ENCODE assay signal across 9 mouse cellular contexts in the genomic region with DNA sequence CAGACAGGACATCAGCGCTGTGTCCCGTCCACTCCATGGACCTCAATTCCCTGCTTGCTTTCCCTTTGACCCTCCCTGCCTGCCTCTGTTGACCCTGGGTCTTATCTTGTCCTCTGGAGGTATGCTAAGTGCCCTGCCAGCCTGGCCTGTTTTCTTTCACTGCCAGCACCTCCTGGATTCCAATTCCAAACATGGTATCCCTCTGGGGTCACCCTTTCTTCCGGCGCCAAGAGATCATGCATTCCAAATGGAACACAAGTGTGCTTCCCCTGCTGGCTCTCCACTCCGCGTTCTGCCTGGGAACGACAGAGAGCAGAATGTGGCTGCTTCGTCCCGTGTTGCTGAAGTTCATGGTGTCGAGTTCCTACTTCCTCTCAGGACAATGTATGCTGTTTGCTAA. TPM values are rescaled to one million over a fixed set of nuclear protein-coding genes. Genes with fewer than 3 reads are reported as not detected.
DNase-seq lines count a peak whose midpoint lies in the region; ATAC-seq lines count a peak whose summit lies in the region.
"Had no signal": no experiment of that assay in that cellular context is flagged by ENCODE, and none has a peak within 500 bp of the region (broad histone marks: within the 10 kb centered on the region; RNA-seq: fewer than 3 reads in every experiment).

A gene (plus strand): TSS at position 277 of the 400 bp plus-strand sequence.

- H3K27me3 ChIP-seq in embryonic facial prominence, embryonic 10.5 days (replicated peaks; ENCODE audit: low read depth, poor library complexity, severe bottlenecking): no peaks in the 10 kb centered on the region
- no peaks in the 10 kb centered on the region for H3K27me3 ChIP-seq in heart, embryonic 13.5 days (replicated peaks)
- H3K27me3 ChIP-seq in liver, embryonic 13.5 days: no peaks in the 10 kb centered on the region

- peak within 1 kb of the TSS; percentile 98 for H3K9ac ChIP-seq in heart, embryonic 13.5 days
- peak within 1 kb of the TSS; percentile 29; the same call in 1 of the 2 replicates for H3K9ac ChIP-seq in liver, embryonic 13.5 days

- ATAC-seq in heart, embryonic 13.5 days (ENCODE audit: extremely low read depth, insufficient number of reproducible peaks, low FRiP score, low TSS enrichment): peak; percentile 78
- ATAC-seq in liver, embryonic 13.5 days (ENCODE audit: low read depth): no peak

- no peak within 1 kb of the TSS for H3K4me3 ChIP-seq in embryonic facial prominence, embryonic 10.5 days
- H3K4me3 ChIP-seq in heart, embryonic 13.5 days: peak within 1 kb of the TSS; percentile 70
- no peak within 1 kb of the TSS for H3K4me3 ChIP-seq in liver, embryonic 13.5 days (replicated peaks)

- peaks cover 25% of the 10 kb centered on the region for H3K4me1 ChIP-seq in embryonic facial prominence, embryonic 10.5 days
- peaks cover 52% of the 10 kb centered on the region for H3K4me1 ChIP-seq in heart, embryonic 13.5 days
- H3K4me1 ChIP-seq in liver, embryonic 13.5 days (replicated peaks): peaks cover 56% of the 10 kb centered on the region

- peak; percentile 20 for DNase-seq in R1 (ENCODE audit: low read depth, low spot score)
- DNase-seq in embryonic facial prominence, embryonic 10.5 days (ENCODE audit: low spot score): peak; percentile 30
- DNase-seq in liver, embryonic 13.5 days: no peak
- no peak for DNase-seq in layer of hippocampus, postnatal 36 days
- DNase-seq in B cell, adult 2 months: no peak
- DNase-seq in kidney, postnatal 14 days: no peak
- DNase-seq in cerebellum, postnatal 10 days: no peak
- DNase-seq: cerebellum, adult 9-10 months had no signal

- peak within 1 kb of the TSS; percentile 45; the same call in 1 of the 2 replicates for H3K27ac ChIP-seq in embryonic facial prominence, embryonic 10.5 days (replicated peaks)
- H3K27ac ChIP-seq in heart, embryonic 13.5 days (replicated peaks): peak within 1 kb of the TSS; percentile 100
- H3K27ac ChIP-seq in liver, embryonic 13.5 days: peak within 1 kb of the TSS; percentile 24

- peaks cover 1% of the 10 kb centered on the region for H3K36me3 ChIP-seq in embryonic facial prominence, embryonic 10.5 days (replicated peaks)
- peaks cover 21% of the 10 kb centered on the region for H3K36me3 ChIP-seq in heart, embryonic 13.5 days
- peaks cover 4% of the 10 kb centered on the region; the same call in 1 of the 2 replicates for H3K36me3 ChIP-seq in liver, embryonic 13.5 days

- H3K4me2 ChIP-seq in heart, embryonic 13.5 days: peak within 1 kb of the TSS; percentile 73
- peak within 1 kb of the TSS; percentile 12 for H3K4me2 ChIP-seq in liver, embryonic 13.5 days

- H3K9me3 ChIP-seq in embryonic facial prominence, embryonic 10.5 days: no peaks in the 10 kb centered on the region
- H3K9me3 ChIP-seq in heart, embryonic 13.5 days: no peaks in the 10 kb centered on the region
- no peaks in the 10 kb centered on the region for H3K9me3 ChIP-seq in liver, embryonic 13.5 days (replicated peaks)

- 50% methylated on average over 10 of the region's 10 CpGs for WGBS in embryonic facial prominence, embryonic 10.5 days
- WGBS in heart, embryonic 13.5 days: 11% methylated on average over 10 of the region's 10 CpGs
- WGBS in liver, embryonic 13.5 days (ENCODE audit: insufficient replicate concordance): 57% methylated on average over 10 of the region's 10 CpGs

RNA-seq across cellular contexts. Expression of the gene that starts here (rescaled TPM):
- polyA plus RNA-seq in embryonic facial prominence, embryonic 10.5 days (2016; fragmentation: Nextera tagmentation; extraction: Ambion mirVana): 2.1 and 2.7 TPM in 2 replicates
- polyA plus RNA-seq in heart, embryonic 13.5 days (2015; fragmentation: Nextera tagmentation; extraction: Ambion mirVana): 298 and 317 TPM in 2 replicates
- polyA plus RNA-seq in liver, embryonic 13.5 days (2015; fragmentation: Nextera tagmentation; extraction: Ambion mirVana): 22.3 and 24.2 TPM in 2 replicates
- total RNA-seq in layer of hippocampus, postnatal 36 days (2021): under 1 TPM; 0.50 to 0.63 TPM

Comparison
In these comparisons a context has a peak if more than half of its experiments do, and no peak if none do; other contexts are left out.
1. RNA of the gene that starts here (polyA plus RNA-seq): 298 to 317 TPM in heart, embryonic 13.5 days; 22.3 to 24.2 TPM in liver, embryonic 13.5 days and 2.1 to 2.7 TPM in embryonic facial prominence, embryonic 10.5 days; every median in the first group is over 10 times any median in the second.
2. DNase-seq: peak in R1 (single experiment) and embryonic facial prominence, embryonic 10.5 days (single experiment); none in liver, embryonic 13.5 days (single experiment), layer of hippocampus, postnatal 36 days (0 of 2), B cell, adult 2 months (0 of 2), kidney, postnatal 14 days (single experiment) and cerebellum, postnatal 10 days (0 of 2).
3. H3K27ac ChIP-seq: peak in every context shown above with its lines; median percentile 100 in heart, embryonic 13.5 days; 45 in embryonic facial prominence, embryonic 10.5 days; 24 in liver, embryonic 13.5 days.